In genomic region chr1:138954978-138955377, GRCm38 (mm10) we compare ENCODE assay signal across 23 mouse cellular contexts. TPM values are rescaled to one million over a fixed set of nuclear protein-coding genes. Genes with fewer than 3 reads are reported as not detected.
DNase-seq lines count a peak whose midpoint lies in the region; ATAC-seq and TF ChIP-seq lines count a peak whose summit lies in the region.
"Had no signal": no experiment of that assay in that cellular context is flagged by ENCODE, and none has a peak within 500 bp of the region (broad histone marks: within the 10 kb centered on the region; RNA-seq: fewer than 3 reads in every experiment).

No protein-coding gene starts in this region.

- dilution Hi-C loops in CH12.LX (cut with MboI; ENCODE audit: extremely low pct_ligation_motif_present, extremely low pct_unique_long_range_greater_than_20kb, low sequenced_read_pairs): no loop called here

- TF ChIP-seq EP300 in CH12.LX (IDR thresholded peaks at IDR 0.05; ENCODE audit: low read length): no peak

- H3K4me2 ChIP-seq in forebrain, postnatal 0 days (ENCODE audit: low read depth): no peak overlapping the region
- H3K4me2 ChIP-seq in forebrain, embryonic 14.5 days (ENCODE audit: low read length): no peak overlapping the region
- H3K4me2 ChIP-seq in CH12.LX (ENCODE audit: insufficient read depth, low read depth, poor library complexity, severe bottlenecking): no peak overlapping the region
- H3K4me2 ChIP-seq in intestine, embryonic 16.5 days (ENCODE audit: low read depth, low read length): no peak overlapping the region
- H3K4me2 ChIP-seq: embryonic facial prominence, embryonic 13.5 days; embryonic facial prominence, embryonic 15.5 days; forebrain, embryonic 12.5 days; forebrain, embryonic 15.5 days had no signal

- in situ Hi-C loops in CH12.LX (cut with MboI; ENCODE audit: low pct_ligation_motif_present, low pct_unique_long_range_greater_than_20kb, low sequenced_read_pairs): no loop called here

- ATAC-seq in forebrain, postnatal 0 days: peak; percentile 29; the same call in 1 of the 2 replicates
- ATAC-seq in forebrain, embryonic 14.5 days: no peak
- ATAC-seq in common myeloid progenitor, adult 5-6 weeks (replicated peaks; ENCODE audit: low read depth, poor library complexity, severe bottlenecking): 0 out of 2 replicates have a peak, but pooled peaks have one; percentile 17
- ATAC-seq in intestine, embryonic 16.5 days: no peak
- ATAC-seq: forebrain, embryonic 15.5 days had no signal

- no peak overlapping the region for H3K27ac ChIP-seq in forebrain, postnatal 0 days (ENCODE audit: low read depth, low read length)
- no peak overlapping the region for H3K27ac ChIP-seq in forebrain, embryonic 14.5 days (ENCODE audit: low read depth, low read length)
- no peak overlapping the region for H3K27ac ChIP-seq in CH12.LX (ENCODE audit: insufficient read depth, low read depth)
- no peak overlapping the region for H3K27ac ChIP-seq in intestine, embryonic 16.5 days (ENCODE audit: low read length)
- H3K27ac ChIP-seq: embryonic facial prominence, embryonic 13.5 days; embryonic facial prominence, embryonic 15.5 days; forebrain, embryonic 10.5 days; forebrain, embryonic 12.5 days; forebrain, embryonic 15.5 days had no signal

- no peak overlapping the region for H3K4me3 ChIP-seq in forebrain, postnatal 0 days (ENCODE audit: low read depth, low read length)
- no peak overlapping the region for H3K4me3 ChIP-seq in forebrain, embryonic 14.5 days (ENCODE audit: low read depth, low read length)
- H3K4me3 ChIP-seq in CH12.LX (replicated peaks in 1 of 3; ENCODE audit: low read depth in 2 of 3, low read length in 2 of 3, poor library complexity in 1 of 3): no peak overlapping the region
- H3K4me3 ChIP-seq in intestine, embryonic 16.5 days (ENCODE audit: low read length): no peak overlapping the region
- H3K4me3 ChIP-seq: embryonic facial prominence, embryonic 13.5 days; embryonic facial prominence, embryonic 15.5 days; erythroblast, embryonic 14.5 days; forebrain, embryonic 10.5 days; forebrain, embryonic 12.5 days; forebrain, embryonic 15.5 days had no signal

- TF ChIP-seq POLR2A in CH12.LX (IDR thresholded peaks at IDR 0.05; ENCODE audit: low read depth, low read length): no peak

- no peaks in the 10 kb centered on the region for H3K4me1 ChIP-seq in forebrain, postnatal 0 days (ENCODE audit: insufficient read depth)
- no peaks in the 10 kb centered on the region for H3K4me1 ChIP-seq in forebrain, embryonic 14.5 days (ENCODE audit: control insufficient read depth, insufficient read depth, low read length)
- peaks cover 7 to 24% of the 10 kb centered on the region in 2 experiments for H3K4me1 ChIP-seq in CH12.LX (ENCODE audit: control insufficient read depth in 1 of 2, insufficient read depth in 2 of 2)
- no peaks in the 10 kb centered on the region for H3K4me1 ChIP-seq in intestine, embryonic 16.5 days (ENCODE audit: control insufficient read depth, insufficient read depth, low read length)
- H3K4me1 ChIP-seq: embryonic facial prominence, embryonic 13.5 days; embryonic facial prominence, embryonic 15.5 days; forebrain, embryonic 12.5 days; forebrain, embryonic 15.5 days had no signal

- no peaks in the 10 kb centered on the region for H3K27me3 ChIP-seq in forebrain, postnatal 0 days (ENCODE audit: insufficient read depth, low read length)
- no peaks in the 10 kb centered on the region for H3K27me3 ChIP-seq in forebrain, embryonic 14.5 days (replicated peaks; ENCODE audit: control insufficient read depth, insufficient read depth, low read length)
- H3K27me3 ChIP-seq in CH12.LX (replicated peaks): no peaks in the 10 kb centered on the region
- H3K27me3 ChIP-seq in intestine, embryonic 16.5 days (replicated peaks; ENCODE audit: control insufficient read depth, insufficient read depth, low read length): no peaks in the 10 kb centered on the region
- H3K27me3 ChIP-seq: embryonic facial prominence, embryonic 13.5 days; embryonic facial prominence, embryonic 15.5 days; forebrain, embryonic 12.5 days; forebrain, embryonic 15.5 days had no signal

- TF ChIP-seq CTCF in forebrain, postnatal 0 days (IDR thresholded peaks at IDR 0.05; ENCODE audit: low read depth): no peak
- no peak for TF ChIP-seq CTCF in CH12.LX (conservative IDR thresholded peaks at IDR 0.05 in 1 of 2, IDR thresholded peaks at IDR 0.05 in 1 of 2; ENCODE audit: low read depth in 2 of 2, low read length in 2 of 2)

- no peaks in the 10 kb centered on the region for H3K79me2 ChIP-seq in CH12.LX (replicated peaks; ENCODE audit: control insufficient read depth, extremely low read depth, insufficient read depth, poor library complexity, severe bottlenecking)

- 73% methylated on average over 5 of the region's 5 CpGs for WGBS in forebrain, postnatal 0 days
- 87% methylated on average over 5 of the region's 5 CpGs for WGBS in forebrain, embryonic 14.5 days
- 82% methylated on average over 5 of the region's 5 CpGs for WGBS in intestine, embryonic 16.5 days

- TF ChIP-seq RAD21 in CH12.LX (IDR thresholded peaks at IDR 0.05; ENCODE audit: low read depth, low read length): no peak

- DNase-seq in forebrain, postnatal 0 days: no peak
- no peak for DNase-seq in forebrain, embryonic 14.5 days (ENCODE audit: low spot score)
- DNase-seq in CH12.LX (ENCODE audit: extremely low read depth): no peak
- DNase-seq in induced T-regulatory cell, adult 2 months (ENCODE audit: low read depth): peak; percentile 63
- DNase-seq in right cerebral cortex, adult 2 months (ENCODE audit: low spot score in 2 of 2): no peak
- no peak for DNase-seq in embryo, embryonic 10 days (ENCODE audit: low spot score)
- DNase-seq: adrenal gland, postnatal 10 days; adrenal gland, postnatal 25 days; cerebellum, adult 11 months; cerebellum, adult 18-20 months; cerebellum, adult 8-10 months; cerebellum, adult 9-11 months; cerebellum, postnatal 14 days; cerebellum, postnatal 36 days; embryo, embryonic 11 days had no signal

- no peaks in the 10 kb centered on the region for H3K9me3 ChIP-seq in forebrain, postnatal 0 days (ENCODE audit: low read length)
- H3K9me3 ChIP-seq in forebrain, embryonic 14.5 days (replicated peaks; ENCODE audit: control insufficient read depth, low read length): no peaks in the 10 kb centered on the region
- H3K9me3 ChIP-seq in CH12.LX (replicated peaks; ENCODE audit: low read length): no peaks in the 10 kb centered on the region
- no peaks in the 10 kb centered on the region for H3K9me3 ChIP-seq in intestine, embryonic 16.5 days (ENCODE audit: control insufficient read depth, low read length)
- H3K9me3 ChIP-seq: embryonic facial prominence, embryonic 13.5 days; embryonic facial prominence, embryonic 15.5 days; forebrain, embryonic 10.5 days; forebrain, embryonic 12.5 days; forebrain, embryonic 15.5 days had no signal

- no peak overlapping the region for H3K9ac ChIP-seq in forebrain, postnatal 0 days
- no peak overlapping the region for H3K9ac ChIP-seq in forebrain, embryonic 14.5 days (ENCODE audit: low read length)
- no peak overlapping the region for H3K9ac ChIP-seq in CH12.LX (ENCODE audit: insufficient read depth, low read depth)
- H3K9ac ChIP-seq in intestine, embryonic 16.5 days (ENCODE audit: low read depth, low read length): no peak overlapping the region
- H3K9ac ChIP-seq: embryonic facial prominence, embryonic 13.5 days; embryonic facial prominence, embryonic 15.5 days; forebrain, embryonic 12.5 days; forebrain, embryonic 15.5 days had no signal

- no peaks in the 10 kb centered on the region for H3K36me3 ChIP-seq in forebrain, postnatal 0 days (ENCODE audit: insufficient read depth)
- H3K36me3 ChIP-seq in forebrain, embryonic 14.5 days (ENCODE audit: control insufficient read depth, insufficient read depth, low read length): no peaks in the 10 kb centered on the region
- no peaks in the 10 kb centered on the region for H3K36me3 ChIP-seq in CH12.LX (replicated peaks in 1 of 2; ENCODE audit: control insufficient read depth in 1 of 2, insufficient read depth in 1 of 2, low read length in 1 of 2)
- H3K36me3 ChIP-seq in intestine, embryonic 16.5 days (ENCODE audit: control insufficient read depth, insufficient read depth, low read length): no peaks in the 10 kb centered on the region
- H3K36me3 ChIP-seq: embryonic facial prominence, embryonic 13.5 days; embryonic facial prominence, embryonic 15.5 days; forebrain, embryonic 10.5 days; forebrain, embryonic 12.5 days; forebrain, embryonic 15.5 days had no signal

TF ChIP-seq in CH12.LX, 34 proteins besides CTCF, POLR2A, EP300 and RAD21:
- TF ChIP-seq PAX5 (IDR thresholded peaks at IDR 0.05; ENCODE audit: low read length): no peak
- no peak for TF ChIP-seq BHLHE40 (IDR thresholded peaks at IDR 0.05; ENCODE audit: low read depth, low read length)
- peak; percentile 53; the same call in 1 of the 2 replicates for TF ChIP-seq MAX (IDR thresholded peaks at IDR 0.05; ENCODE audit: low read length)
TF ChIP-seq in CH12.LX: peak in this region for 1.

RNA-seq across cellular contexts. Expression of gene Dennd1b, which starts 8.3 kb away (rescaled TPM):
- 10.5 and 12.0 TPM in 2 replicates for total RNA-seq in forebrain, postnatal 0 days (2014; rRNA removed)
- polyA plus RNA-seq in forebrain, postnatal 0 days (2015; fragmentation: Nextera tagmentation; extraction: Ambion mirVana): 4.1 and 5.6 TPM in 2 replicates
- polyA plus RNA-seq in forebrain, embryonic 14.5 days (2014; fragmentation: Nextera tagmentation; extraction: Ambion mirVana): 6.1 and 8.4 TPM in 2 replicates
- 8.0 and 10.6 TPM in 2 replicates for total RNA-seq in CH12.LX (2012; rRNA removed)
- 8.0 and 8.8 TPM in 2 replicates for total RNA-seq in CH12.LX (2014; rRNA removed)
- 7.2 and 8.9 TPM in 2 replicates for polyA plus RNA-seq in CH12.LX (2012; ENCODE audit: insufficient read length, low read depth)
- 20.9 and 25.1 TPM in 2 replicates for total RNA-seq in common myeloid progenitor, adult 5-6 weeks (2017)
- 5.3 and 6.6 TPM in 2 replicates for polyA plus RNA-seq in intestine, embryonic 16.5 days (2015; fragmentation: Nextera tagmentation; extraction: Ambion mirVana)
- polyA plus RNA-seq: erythroblast, embryonic 14.5 days had no signal

Comparison
In these comparisons a context has a peak if more than half of its experiments do, and no peak if none do; other contexts are left out.
1. ATAC-seq: peak in forebrain, postnatal 0 days (single experiment) and common myeloid progenitor, adult 5-6 weeks (single experiment); none in forebrain, embryonic 14.5 days (single experiment) and intestine, embryonic 16.5 days (single experiment).